In genomic region chr9:54829760-54830159, GRCm38 (mm10) we compare ENCODE assay signal across 9 mouse cellular contexts. TPM values are rescaled to one million over a fixed set of nuclear protein-coding genes. Genes with fewer than 3 reads are reported as not detected.
DNase-seq lines count a peak whose midpoint lies in the region; ATAC-seq lines count a peak whose summit lies in the region.
"Had no signal": no experiment of that assay in that cellular context is flagged by ENCODE, and none has a peak within 500 bp of the region (broad histone marks: within the 10 kb centered on the region; RNA-seq: fewer than 3 reads in every experiment).

No protein-coding gene starts in this region.

- no peaks in the 10 kb centered on the region for H3K27me3 ChIP-seq in hindbrain, embryonic 14.5 days (ENCODE audit: control insufficient read depth, insufficient read depth, low read length)
- H3K27me3 ChIP-seq in hindbrain, embryonic 13.5 days, result no peaks in the 10 kb centered on the region

- no peaks in the 10 kb centered on the region for H3K9me3 ChIP-seq in hindbrain, embryonic 14.5 days (ENCODE audit: control insufficient read depth, low read length)
- H3K9me3 ChIP-seq in hindbrain, embryonic 13.5 days, result no peaks in the 10 kb centered on the region

- H3K4me2 ChIP-seq in hindbrain, embryonic 14.5 days (replicated peaks), result no peak overlapping the region
- no peak overlapping the region for H3K4me2 ChIP-seq in hindbrain, embryonic 13.5 days

- H3K4me3 ChIP-seq in hindbrain, embryonic 14.5 days (replicated peaks; ENCODE audit: low read length), result no peak overlapping the region
- no peak overlapping the region for H3K4me3 ChIP-seq in hindbrain, embryonic 13.5 days

- H3K4me1 ChIP-seq in hindbrain, embryonic 14.5 days (replicated peaks; ENCODE audit: control insufficient read depth, insufficient read depth, low read length), result no peaks in the 10 kb centered on the region
- H3K4me1 ChIP-seq in hindbrain, embryonic 13.5 days (replicated peaks), result no peaks in the 10 kb centered on the region

- no peak overlapping the region for H3K9ac ChIP-seq in hindbrain, embryonic 14.5 days
- H3K9ac ChIP-seq in hindbrain, embryonic 13.5 days, result no peak overlapping the region

- 35% methylated on average over 2 of the region's 2 CpGs for WGBS in hindbrain, embryonic 14.5 days
- 37% methylated on average over 2 of the region's 2 CpGs for WGBS in hindbrain, embryonic 13.5 days

- H3K36me3 ChIP-seq in hindbrain, embryonic 14.5 days (replicated peaks; ENCODE audit: control insufficient read depth, insufficient read depth), result no peaks in the 10 kb centered on the region
- H3K36me3 ChIP-seq in hindbrain, embryonic 13.5 days, result no peaks in the 10 kb centered on the region

- ATAC-seq in hindbrain, embryonic 14.5 days (ENCODE audit: low FRiP score), result no peak
- no peak for ATAC-seq in hindbrain, embryonic 13.5 days (ENCODE audit: low FRiP score)

- H3K27ac ChIP-seq in hindbrain, embryonic 14.5 days, result no peak overlapping the region
- no peak overlapping the region for H3K27ac ChIP-seq in hindbrain, embryonic 13.5 days

- DNase-seq in hindbrain, embryonic 14.5 days (ENCODE audit: low spot score), result peak; percentile 66
- peak; percentile 57 for DNase-seq in 3T3-L1 (ENCODE audit: low read depth, low spot score)
- peak; percentile 41 for DNase-seq in ES-CJ7 (ENCODE audit: low read depth, low spot score)
- peak; percentile 66 for DNase-seq in embryo, embryonic 11 days
- no peak for DNase-seq in adrenal gland, adult 18-20 months (ENCODE audit: low spot score in 2 of 2)
- no peak for DNase-seq in kidney, postnatal 25 days
- no peak for DNase-seq in left cerebral cortex, adult 9 months (ENCODE audit: low spot score in 2 of 2)
- DNase-seq: gastrocnemius, postnatal 36 days had no signal

RNA-seq across cellular contexts. Expression of gene Ireb2, which starts 33.8 kb away (rescaled TPM):
- 52.0 and 56.6 TPM in 2 replicates for polyA plus RNA-seq in hindbrain, embryonic 14.5 days (2014; fragmentation: Nextera tagmentation; extraction: Ambion mirVana)
- polyA plus RNA-seq in hindbrain, embryonic 13.5 days (2015; fragmentation: Nextera tagmentation; extraction: Ambion mirVana), result 46.0 and 46.5 TPM in 2 replicates
- total RNA-seq in adrenal gland, adult 18-20 months (2021), result 10 to 100 TPM; 30.7 to 42.8 TPM

Comparison
In these comparisons a context has a peak if more than half of its experiments do, and no peak if none do; other contexts are left out.
1. DNase-seq: peak in hindbrain, embryonic 14.5 days (single experiment), 3T3-L1 (single experiment), ES-CJ7 (single experiment) and embryo, embryonic 11 days (single experiment); none in adrenal gland, adult 18-20 months (0 of 2), kidney, postnatal 25 days (0 of 2) and left cerebral cortex, adult 9 months (0 of 2).